Mouse (Mus musculus) layer of hippocampus, postnatal 10 days (tissue): Measurements from ENCODE around the gene Rtkn2. TPM values are rescaled to one million over a fixed set of nuclear protein-coding genes. Genes with fewer than 3 reads are reported as not detected.

Source experiments
- DNase-seq, 2 experiments: peaks; one replicate each; pipeline ENCODE4 v3.0.0; 2021; ENCODE audit warnings: low spot score in 2 of 2
- total RNA-seq, 2 experiments: library from RNA; stranded (reverse); gene quantifications; 2 replicates each; pipeline ENCODE4 v1.2.3; 2021

Rtkn2 gene
- total RNA-seq, 2 experiments from 2014 or later, result 4.1 to 4.4 TPM

DNA sequence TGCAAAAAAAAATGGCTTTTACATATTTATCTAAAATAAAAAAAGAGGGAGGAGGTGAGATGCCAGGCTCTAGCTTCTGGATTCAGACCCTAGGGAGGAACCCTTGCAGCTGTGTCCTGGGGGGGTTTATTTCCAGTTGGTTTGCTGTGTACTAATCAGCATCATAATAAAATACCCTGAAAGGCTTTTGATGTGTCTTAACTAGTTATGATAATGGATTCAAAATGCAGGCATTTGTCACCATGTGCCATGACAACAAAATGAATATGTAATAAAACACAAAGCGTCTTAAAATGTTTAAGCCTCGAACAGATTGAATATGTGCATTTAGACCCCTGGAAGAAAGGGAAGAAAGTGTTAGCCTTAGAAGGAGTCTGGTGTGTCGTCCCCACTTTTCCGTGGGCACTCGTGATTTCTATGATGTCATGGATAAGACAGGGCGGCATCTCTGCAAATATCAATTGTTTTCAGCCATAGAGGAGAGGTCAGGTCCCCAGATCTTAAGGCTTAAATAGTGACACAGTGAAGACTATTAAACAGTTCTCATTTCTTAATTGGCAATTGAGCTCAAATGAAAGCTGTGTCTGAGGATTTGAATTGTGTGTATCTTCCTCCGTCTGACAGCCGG lies 59.7 kb downstream of the Rtkn2 start:
- DNase-seq, result no peak

DNA sequence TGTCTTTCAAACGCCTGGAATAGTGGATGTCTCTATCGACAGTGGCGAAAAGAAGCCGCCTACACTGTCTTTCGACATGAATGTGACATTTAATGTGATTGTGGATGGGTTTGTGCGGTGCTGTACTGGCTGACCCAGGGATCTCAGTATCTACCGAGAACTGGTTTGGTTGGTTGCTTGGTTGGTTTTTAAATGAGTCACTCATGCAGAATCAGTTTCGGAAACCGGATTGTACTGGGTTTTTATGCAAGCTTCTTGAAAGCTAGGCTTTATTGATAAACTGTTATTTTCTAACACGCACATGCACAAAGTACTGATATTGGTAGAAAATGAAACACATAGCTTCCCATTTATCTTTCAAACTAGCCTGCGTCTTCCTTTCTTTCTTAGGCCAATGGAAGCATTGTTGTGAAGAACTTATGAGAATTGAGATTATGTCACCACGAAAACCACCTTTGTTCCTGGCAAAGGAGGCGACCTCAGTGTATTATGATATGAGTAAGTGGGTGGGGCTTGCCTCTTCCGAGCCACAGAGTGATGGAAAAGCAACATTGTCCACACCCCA lies 60.4 kb downstream of the Rtkn2 start:
- DNase-seq, result no peak

DNA sequence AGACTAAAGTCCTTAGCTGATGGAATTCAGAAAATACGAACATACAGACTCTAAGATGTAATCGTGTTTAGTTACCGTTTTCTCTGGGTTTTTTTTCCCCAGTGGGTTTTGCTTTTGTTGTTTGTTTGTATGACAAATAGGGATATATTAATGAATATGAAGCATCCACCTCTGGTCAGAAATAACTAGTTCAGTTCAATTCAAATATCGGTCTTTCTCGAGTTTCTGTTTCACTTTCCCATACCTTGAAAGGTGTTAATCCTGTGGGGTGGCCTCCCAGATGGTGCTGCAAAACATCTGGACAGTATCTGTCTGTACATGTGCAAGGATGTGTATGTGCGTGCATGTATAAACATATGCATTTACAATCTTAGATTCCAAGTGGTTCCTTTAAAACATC lies 61.0 kb downstream of the Rtkn2 start:
- DNase-seq, result no peak

DNA sequence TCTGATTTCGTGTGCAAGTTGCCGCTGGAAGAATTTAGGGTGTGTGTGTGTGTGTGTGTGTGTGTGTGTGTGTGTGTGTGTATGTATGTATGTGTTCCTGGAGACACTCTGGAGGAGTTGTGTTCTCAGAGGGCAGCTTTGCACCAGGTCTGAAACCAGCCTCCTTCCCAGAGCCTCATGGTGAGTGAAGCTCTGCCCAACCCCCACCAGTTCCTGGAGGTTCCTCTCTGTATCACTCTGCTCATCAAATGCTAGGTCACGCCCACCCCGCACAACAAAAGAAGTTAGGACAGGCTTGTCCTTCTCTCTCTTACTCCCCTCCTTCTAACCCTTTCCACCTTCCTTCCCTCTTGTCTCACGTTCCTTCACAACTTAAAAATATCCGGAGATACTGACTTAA lies 64.6 kb downstream of the Rtkn2 start:
- DNase-seq, result no peak

DNA sequence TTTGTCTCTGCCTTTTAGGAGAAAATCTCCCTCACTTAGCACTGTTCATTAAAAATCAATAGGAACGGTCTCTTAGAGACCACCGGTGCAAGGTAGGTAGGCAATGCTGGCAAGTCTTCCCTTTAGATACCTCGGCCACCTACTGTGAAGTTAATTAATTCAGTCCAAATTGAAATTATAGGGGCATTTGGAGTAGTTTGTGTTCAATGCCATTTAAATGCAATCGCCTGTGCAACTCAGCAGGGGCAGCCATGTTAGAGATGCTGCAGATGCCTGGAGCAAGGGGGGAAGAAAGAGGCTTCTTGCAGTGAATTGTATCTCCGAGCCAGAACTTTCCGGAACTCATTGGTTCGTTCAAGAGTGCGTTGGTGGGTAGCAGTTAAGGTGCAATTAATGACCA lies 65.5 kb downstream of the Rtkn2 start:
- DNase-seq, result no peak

DNA sequence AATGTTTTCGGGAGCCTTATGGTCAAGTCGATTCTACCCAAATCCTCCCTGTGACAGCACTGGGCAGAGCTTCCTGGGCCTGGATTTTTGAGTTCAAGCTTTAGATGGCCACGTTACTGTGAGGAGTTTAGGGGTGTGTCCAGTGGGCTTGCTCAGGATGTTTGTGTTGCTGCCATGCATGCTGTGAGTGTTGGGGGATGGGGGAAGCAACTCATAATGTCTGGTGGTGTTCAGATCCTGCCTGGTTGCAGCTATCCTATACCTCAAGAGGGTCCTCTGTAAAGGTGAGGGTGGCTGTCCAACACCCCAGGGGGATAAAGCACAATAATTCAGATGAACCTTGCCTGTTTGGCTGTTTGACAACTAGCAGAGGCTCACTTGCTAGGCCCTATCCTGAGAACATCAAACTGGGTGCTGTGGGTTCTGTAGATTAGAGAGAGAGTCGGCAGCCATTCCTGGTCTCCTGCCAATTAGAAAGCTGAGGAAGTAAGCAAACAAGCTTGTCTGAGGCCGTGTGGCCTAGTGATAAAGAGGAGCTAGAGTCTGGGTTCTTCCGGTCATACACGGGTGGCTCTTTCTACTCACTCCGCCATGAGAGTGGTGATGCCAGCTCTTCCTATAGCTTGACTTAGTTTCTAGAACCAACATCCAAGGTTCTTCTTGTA lies 69.4 kb downstream of the Rtkn2 start:
- no peak for DNase-seq

DNA sequence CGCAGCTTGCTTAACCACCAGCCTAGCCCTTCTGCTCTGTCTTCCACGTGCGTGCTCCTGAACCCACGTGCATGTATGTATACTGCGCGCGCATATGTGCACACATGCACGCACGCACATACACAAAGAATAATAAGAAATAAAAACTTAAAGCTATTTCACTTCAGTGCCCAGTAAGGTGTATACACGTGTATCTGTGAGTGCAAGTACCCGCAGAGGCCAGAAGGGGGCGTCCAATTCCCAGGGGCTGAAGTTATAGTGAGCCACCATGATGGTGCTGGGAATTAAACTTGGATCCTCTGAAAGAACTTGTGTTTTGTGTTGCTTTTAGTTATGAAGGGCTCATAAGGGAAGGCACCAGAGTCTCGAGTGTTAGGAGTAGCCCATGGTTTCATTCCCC lies 71.5 kb downstream of the Rtkn2 start:
- no peak for DNase-seq

DNA sequence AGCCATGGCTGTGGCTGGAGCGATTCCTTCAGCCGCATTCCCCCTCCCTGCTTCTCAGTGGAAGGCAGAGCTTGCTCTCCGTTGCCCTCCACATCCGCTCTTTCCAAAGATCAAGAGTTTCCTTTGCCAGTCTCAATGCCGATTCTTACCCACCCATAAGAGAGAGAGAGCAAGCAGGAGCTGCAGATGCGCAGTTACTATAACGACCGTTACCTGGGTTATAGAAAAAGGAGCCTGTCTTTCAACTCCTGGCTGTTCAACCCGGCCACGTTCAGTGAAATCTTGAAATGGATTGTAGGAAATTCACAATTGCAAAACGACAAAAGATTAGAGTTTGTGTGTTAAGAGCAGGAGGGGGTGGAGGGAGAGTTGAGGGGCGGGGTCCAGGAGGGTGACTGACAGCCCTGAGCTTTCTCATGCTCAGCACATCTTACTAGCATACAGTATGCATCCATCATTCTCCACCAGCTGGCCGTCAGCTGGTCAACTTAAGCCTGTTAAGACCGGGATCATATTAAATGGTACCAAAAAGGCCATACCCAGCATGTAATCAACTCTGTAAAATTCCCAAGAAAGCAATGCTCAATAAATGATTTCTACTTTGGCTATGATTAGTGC lies 72.1 kb downstream of the Rtkn2 start:
- no peak for DNase-seq

DNA sequence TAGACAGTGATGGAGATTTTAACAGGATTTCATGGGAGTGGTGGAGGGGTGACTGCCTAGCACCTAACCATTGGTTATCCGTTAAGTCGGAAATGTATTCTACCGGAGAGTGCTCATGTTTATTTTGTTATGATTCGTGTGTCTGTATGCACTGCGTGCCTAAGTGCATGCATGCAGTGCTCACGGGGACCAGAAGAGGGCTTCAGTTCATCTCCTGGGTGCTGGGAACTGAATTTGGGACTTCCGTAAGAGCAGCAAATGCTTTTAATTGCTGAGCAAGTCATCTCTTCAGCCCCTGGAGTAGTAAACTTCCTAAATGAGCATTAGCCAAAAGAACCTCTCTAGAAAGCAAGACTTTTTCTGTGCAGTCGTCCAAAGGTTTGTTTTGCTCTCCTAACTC lies 72.9 kb downstream of the Rtkn2 start:
- DNase-seq, result no peak

DNA sequence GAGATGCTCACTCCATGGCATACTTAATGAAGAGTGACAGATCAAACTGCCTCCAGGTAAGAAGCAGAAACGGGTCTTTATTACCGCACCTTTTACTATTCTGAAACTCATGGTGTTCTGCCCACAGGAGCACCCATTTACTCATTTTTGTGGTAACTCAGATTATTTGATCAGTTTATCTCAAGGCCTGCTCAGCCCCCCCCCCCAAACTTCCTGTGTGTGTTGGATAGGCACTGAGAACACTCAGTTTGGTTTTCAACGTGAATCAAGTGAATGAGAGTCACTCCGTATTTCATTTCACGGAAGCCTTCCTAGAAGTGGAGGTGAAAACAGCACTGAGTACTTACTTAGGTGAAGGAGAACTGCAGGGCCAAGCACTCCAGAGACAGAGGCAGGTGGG lies 74.8 kb downstream of the Rtkn2 start:
- no peak for DNase-seq

DNA sequence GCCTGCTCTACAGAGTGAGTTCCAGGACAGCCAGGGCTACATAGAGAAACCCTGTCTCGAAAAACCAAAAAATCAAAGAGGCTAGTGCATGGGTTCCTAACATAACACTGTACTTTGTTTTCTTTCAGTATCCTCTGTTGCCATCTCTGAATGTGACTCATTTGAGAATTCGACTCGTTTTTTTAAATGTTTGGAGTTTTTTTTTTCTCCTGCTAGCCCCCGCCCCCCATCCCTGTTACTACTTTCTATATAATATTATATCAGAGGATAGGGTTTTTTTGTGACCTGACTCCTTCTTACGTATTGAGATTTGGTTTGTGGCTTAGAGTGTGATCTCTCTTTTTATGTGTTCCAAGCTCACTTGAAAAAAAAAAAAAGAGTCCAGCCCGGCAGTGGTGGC lies 75.3 kb downstream of the Rtkn2 start:
- DNase-seq, result no peak

DNA sequence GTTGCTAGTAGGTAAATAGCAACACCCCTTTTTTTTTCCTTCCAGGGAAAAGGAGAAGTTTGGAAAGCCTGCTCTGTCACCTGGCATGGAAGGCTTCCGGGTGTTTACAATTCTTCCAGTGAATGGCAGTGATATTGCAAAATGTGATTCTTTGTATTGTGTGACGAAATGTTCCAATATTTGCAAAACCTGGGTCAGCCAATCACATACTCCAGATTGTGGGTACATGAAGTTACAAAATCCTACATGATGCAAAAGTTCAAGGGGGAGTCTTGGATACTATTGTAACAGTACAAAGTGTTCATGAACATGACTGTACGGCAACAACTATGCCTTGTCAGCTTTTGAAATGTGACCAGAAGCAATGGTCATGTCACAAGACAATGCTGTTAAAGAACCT lies 78.5 kb downstream of the Rtkn2 start:
- DNase-seq, result no peak

DNA sequence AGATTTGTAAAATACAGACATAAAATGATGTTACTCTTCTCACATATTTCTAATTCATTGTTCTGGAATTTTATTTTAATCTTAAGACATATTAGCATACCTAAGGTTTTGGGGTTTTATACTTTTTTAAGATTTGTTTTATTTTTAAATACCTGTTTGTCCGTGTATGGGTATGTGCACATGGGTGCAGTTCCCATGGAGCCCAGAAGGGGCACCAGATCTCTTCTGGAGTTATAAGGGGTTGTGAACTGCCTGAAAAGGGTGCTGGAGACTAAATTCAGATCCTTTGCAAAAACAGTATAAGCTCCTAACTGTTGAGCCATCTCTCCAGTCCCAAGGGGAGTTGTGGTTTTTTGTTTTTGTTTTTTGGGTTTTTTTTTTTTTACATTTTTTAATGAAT lies 79.0 kb downstream of the Rtkn2 start:
- no peak for DNase-seq

DNA sequence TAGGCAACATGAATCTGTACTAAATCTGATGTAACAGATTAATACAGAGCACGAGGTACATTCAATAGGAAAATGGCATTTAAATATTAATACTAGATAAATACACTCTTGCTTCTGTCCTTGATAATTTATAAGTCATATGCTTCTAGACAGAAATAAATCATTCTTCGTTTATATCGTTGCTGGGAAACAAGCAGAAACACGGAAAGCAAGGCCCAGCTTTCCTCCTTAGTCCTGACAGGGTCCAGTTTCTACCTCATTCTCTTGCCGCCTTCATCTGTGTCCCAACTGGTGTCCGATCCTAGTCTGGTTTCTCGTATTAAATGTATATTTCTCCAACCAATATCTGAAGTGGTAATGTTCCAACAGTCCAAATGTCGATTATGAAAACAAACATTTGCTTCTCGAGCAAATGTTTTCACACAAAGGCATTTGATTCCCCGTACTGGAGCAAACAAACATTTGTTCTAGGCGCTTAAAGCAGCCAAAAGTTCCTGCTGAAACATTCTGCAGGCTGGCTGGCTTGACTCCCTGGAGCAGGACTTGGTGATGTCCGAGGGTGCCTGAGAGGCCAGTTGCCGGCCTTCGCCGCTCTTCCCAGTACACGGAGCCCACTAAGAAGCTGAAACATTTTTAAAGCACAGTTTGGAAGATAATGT lies 81.3 kb downstream of the Rtkn2 start:
- no peak for DNase-seq

DNA sequence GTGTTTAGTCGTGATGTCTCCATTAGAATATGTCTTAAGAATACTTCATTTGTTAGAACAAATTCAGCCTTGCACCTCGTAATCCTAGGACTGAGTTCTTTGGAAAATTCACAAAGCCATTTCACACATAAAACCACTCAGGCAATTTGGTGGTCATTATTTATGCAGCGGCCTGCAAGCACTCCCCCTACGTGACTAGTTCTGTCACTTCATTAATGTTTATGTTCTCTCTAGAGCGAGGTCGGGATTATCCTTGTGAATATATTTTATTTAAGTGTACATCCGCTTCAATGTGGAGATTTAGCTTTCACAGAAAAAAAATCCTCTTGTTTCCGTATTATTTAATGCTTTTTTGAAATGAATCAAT lies 81.9 kb downstream of the Rtkn2 start:
- DNase-seq, result no peak

DNA sequence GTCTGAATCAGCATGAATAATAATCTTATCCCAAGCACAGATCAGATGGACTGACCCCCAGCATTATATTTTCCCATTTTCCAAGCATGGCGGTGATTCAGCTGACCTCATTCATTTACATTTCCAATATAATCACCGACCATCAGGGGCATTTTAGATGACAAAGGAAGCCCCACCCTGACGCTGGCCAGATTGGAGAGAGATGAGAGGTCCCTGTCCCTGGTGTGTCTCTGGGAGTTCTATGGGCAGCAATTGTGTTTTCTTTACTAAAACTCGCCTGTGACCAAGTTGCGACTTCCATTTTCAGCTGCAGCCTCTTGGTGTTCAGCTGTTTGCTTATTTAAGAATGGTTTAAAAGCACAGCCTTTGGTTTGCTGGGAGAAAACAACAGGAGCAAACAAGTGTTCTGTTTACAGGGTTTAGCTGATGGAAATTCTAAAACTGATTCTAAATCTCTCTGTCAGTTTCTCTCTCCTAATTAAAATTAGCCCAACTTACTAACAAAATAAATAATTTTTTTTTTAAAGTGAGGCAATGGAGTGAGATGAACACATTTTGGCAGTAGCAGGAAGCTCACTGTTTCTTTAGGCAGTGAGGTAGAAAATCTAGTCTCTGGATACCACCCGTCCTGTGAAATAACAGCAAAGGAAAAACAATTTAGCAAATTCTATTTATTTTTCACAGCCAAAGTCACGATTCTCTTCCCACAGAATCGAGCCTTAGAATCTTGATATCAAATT lies 84.6 kb downstream of the Rtkn2 start:
- no peak for DNase-seq

DNA sequence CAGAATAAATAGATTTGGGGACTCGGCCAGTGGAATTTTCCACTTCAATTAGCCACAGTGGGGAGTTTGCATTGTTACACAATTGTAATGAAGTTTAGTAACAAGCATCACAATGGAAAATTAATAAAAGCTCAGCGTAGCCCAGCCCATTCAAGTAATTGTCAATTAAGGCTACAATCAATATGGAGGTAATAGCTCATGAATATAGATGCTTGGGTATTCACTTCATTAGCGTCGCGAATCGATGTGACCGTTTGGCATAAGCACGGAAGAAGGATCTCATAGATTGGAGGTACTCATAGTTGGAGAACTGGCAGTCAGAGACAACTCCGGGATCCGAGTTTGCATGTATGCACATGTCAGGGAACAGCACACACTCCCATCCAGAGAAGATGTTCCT lies 85.2 kb downstream of the Rtkn2 start:
- no peak for DNase-seq

DNA sequence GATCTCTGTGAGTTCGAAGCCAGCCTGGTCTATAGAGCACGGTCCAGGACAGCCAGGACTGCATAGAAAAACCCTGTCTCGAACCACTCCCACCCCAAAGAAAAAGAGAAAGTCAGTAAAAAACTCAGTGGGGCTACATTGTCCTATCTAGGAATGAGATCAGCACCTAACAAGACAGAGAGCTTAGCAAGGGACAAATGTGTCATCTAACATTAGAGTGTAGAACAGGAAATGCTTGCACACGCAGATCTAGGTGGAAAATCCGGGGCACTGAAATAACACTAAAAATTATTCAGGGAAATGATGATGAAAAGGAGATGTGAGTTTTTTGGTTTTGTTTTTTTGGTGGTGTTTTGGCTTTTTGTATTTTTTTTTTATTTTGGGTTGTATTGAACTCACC lies 86.8 kb downstream of the Rtkn2 start:
- DNase-seq, result no peak

DNA sequence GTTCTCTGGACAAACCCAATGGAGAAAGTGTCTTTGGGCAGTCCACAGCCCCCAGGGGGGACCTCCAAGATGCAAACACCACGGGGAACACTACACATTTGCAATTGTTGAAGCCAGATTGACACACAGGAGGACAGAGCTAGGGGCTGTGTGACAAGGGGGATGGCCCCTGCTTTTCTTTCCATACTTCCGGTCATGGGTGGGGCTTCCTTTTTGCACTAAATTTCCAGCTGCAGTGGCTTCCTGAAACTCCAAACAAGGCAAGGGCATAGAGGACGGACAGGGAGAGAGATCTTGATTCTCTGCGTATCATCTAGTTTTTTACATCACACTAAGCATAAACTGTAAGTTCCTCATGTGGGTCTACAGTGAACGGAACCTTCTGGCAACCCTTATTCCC lies 88.6 kb downstream of the Rtkn2 start:
- DNase-seq, result no peak

DNA sequence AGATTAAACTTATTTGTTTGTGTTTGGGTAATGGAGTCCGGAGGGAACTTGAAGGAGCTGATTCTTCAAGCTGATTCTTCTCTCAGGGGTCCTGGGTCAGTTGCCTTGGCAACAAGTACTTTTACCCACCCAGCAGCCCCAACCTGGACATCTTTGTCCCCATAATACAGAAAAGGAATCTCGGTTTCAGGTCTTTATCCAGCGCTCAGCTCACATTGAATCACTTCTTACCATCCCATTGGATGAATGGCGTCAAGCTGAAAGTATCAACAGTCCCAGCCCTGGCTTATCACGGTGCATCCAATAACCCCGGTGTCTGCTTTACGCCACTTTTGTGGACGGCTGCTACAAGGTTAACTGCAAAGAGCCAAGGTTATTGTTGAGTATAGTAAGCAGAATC lies 89.1 kb downstream of the Rtkn2 start:
- no peak for DNase-seq

DNA sequence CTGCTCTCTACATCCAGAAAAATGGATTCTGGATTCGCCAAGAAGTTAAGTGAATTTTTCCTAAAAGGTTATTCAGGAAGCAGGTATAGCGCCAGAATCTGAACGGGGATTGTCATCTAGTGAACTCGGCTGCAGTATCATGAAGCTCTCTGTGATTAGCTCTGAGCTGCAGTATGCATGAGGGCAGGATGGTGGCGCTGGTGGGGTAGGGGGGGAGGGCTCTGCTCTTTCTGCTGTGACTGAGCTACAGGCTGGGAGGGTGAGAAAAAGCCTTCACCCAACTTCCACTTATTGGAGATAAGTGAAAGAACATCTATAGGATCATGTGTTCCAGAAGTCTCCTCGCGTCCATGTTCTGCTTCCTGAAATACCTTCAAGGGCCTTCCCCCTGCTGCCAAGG lies 91.7 kb downstream of the Rtkn2 start:
- no peak for DNase-seq

DNA sequence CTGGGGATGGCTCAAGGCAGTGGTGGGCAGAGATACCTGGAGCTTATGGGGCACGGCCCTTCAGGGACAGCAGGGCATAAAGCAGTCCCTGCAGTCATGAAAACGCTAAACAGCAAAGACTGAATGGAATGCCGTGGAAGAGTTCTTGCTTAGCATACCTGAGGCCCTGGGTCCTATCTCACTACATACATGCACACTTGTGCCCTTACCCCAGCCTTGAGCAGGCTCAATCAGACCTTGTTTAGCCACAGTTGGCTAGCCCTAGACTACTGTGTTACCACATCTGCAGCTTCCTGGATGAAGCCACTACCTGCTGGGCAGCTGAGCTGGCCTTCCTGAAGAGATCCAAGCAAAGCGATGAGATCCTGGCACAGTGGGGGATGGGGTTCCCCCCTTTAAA lies 93.3 kb downstream of the Rtkn2 start:
- no peak for DNase-seq
